Mouse (Mus musculus) retina, adult 2 months (tissue): ENCODE data around the gene Ugt1a7c.

ENCODE experiments used
- DNase-seq: peaks from one replicate; pipeline ENCODE4 v3.0.0-alpha.2; 2012; ENCODE audit warnings: low read depth, low spot score

Ugt1a7c gene

GRCm38 (mm10) chr1:88237311-88237710, 142.4 kb downstream of the Ugt1a7c start:
- no peak for DNase-seq

- DNase-seq, result no peak
Measured at GRCm38 (mm10) chr1:88238771-88239170, 143.9 kb downstream of the Ugt1a7c start.

GRCm38 (mm10) chr1:88240072-88240471, 145.2 kb downstream of the Ugt1a7c start:
- DNase-seq, result no peak

GRCm38 (mm10) chr1:88240579-88240978, 145.7 kb downstream of the Ugt1a7c start:
- DNase-seq, result no peak

- DNase-seq, result no peak
Measured at GRCm38 (mm10) chr1:88243861-88244260, 149.0 kb downstream of the Ugt1a7c start.

GRCm38 (mm10) chr1:88245881-88246280, 151.0 kb downstream of the Ugt1a7c start:
- DNase-seq, result no peak

GRCm38 (mm10) chr1:88246386-88246785, 151.5 kb downstream of the Ugt1a7c start:
- DNase-seq, result no peak

- no peak for DNase-seq
Measured at GRCm38 (mm10) chr1:88247660-88248059, 152.8 kb downstream of the Ugt1a7c start.

GRCm38 (mm10) chr1:88248658-88249057, 153.8 kb downstream of the Ugt1a7c start:
- no peak for DNase-seq

GRCm38 (mm10) chr1:88249596-88249995, 154.7 kb downstream of the Ugt1a7c start:
- no peak for DNase-seq

GRCm38 (mm10) chr1:88250023-88250422, 155.2 kb downstream of the Ugt1a7c start:
- no peak for DNase-seq

- DNase-seq, result no peak
Measured at GRCm38 (mm10) chr1:88253106-88253505, 158.2 kb downstream of the Ugt1a7c start.

- DNase-seq, result no peak
Measured at GRCm38 (mm10) chr1:88253540-88253939, 158.7 kb downstream of the Ugt1a7c start.

- no peak for DNase-seq
Measured at GRCm38 (mm10) chr1:88254793-88255465, 160.1 kb downstream of the Ugt1a7c start.

GRCm38 (mm10) chr1:88255466-88255857, 160.6 kb downstream of the Ugt1a7c start:
- no peak for DNase-seq

- no peak for DNase-seq
Measured at GRCm38 (mm10) chr1:88255989-88256754, 161.3 kb downstream of the Ugt1a7c start.

GRCm38 (mm10) chr1:88256886-88257663, 162.2 kb downstream of the Ugt1a7c start:
- DNase-seq, result no peak

GRCm38 (mm10) chr1:88257681-88258080, 162.8 kb downstream of the Ugt1a7c start:
- no peak for DNase-seq

GRCm38 (mm10) chr1:88258361-88258760, 163.5 kb downstream of the Ugt1a7c start:
- DNase-seq, result no peak

- DNase-seq, result no peak
Measured at GRCm38 (mm10) chr1:88258881-88259642, 164.2 kb downstream of the Ugt1a7c start.

GRCm38 (mm10) chr1:88259643-88260024, 164.8 kb downstream of the Ugt1a7c start:
- DNase-seq, result no peak

- DNase-seq, result no peak
Measured at GRCm38 (mm10) chr1:88260114-88260513, 165.3 kb downstream of the Ugt1a7c start.
